Mouse (Mus musculus) limb, embryonic 15.5 days (tissue): ENCODE results near the gene Zbp1. TPM values are rescaled to one million over a fixed set of nuclear protein-coding genes. Genes with fewer than 3 reads are reported as not detected.

Source experiments
- ATAC-seq: fragments of 200-750 bp; cut with Nextera tagmentation; 2 replicates; pipeline ENCODE4 v1.8.0; 2017; ENCODE audit warnings: low read depth, moderate TSS enrichment; ENCODE audit not compliant: insufficient number of reproducible peaks, low FRiP score, low TSS enrichment
- H3K27ac ChIP-seq: fragments of 300-500 bp; sonication (generic); 2 replicates; pipeline ENCODE4 v1.5.1; 2015; ENCODE audit warnings: moderate library complexity, mild to moderate bottlenecking, inconsistent platforms
- H3K27me3 ChIP-seq: fragments of 300-500 bp; sonication (generic); 2 replicates; pipeline ENCODE4 v1.6.1; 2015; ENCODE audit warnings: inconsistent platforms
- H3K36me3 ChIP-seq: fragments of 300-500 bp; sonication (generic); 2 replicates; pipeline ENCODE4 v1.6.1; 2015; ENCODE audit warnings: inconsistent platforms
- H3K4me1 ChIP-seq: fragments of 300-500 bp; sonication (generic); 2 replicates; pipeline ENCODE4 v1.6.1; 2015; ENCODE audit warnings: inconsistent platforms
- H3K4me2 ChIP-seq: fragments of 300-500 bp; sonication (generic); 2 replicates; pipeline ENCODE4 v1.6.1; 2015; ENCODE audit warnings: mild to moderate bottlenecking, inconsistent platforms
- H3K4me3 ChIP-seq: fragments of 300-500 bp; sonication (generic); 2 replicates; pipeline ENCODE4 v1.5.1; 2015; ENCODE audit warnings: mild to moderate bottlenecking, inconsistent platforms
- H3K9ac ChIP-seq: fragments of 300-500 bp; sonication (generic); 2 replicates; pipeline ENCODE4 v1.6.1; 2015; ENCODE audit warnings: inconsistent platforms
- H3K9me3 ChIP-seq: fragments of 300-500 bp; sonication (generic); 2 replicates; pipeline ENCODE4 v1.6.1; 2016; ENCODE audit warnings: inconsistent platforms
- WGBS: fragments of 180-500 bp; shearing (Covaris S2); methylation state at CpG from one replicate; pipeline ENCODE4 v1.1.7; 2015; 5-methylcytosine and 5-hydroxymethylcytosine counted together
- polyA plus RNA-seq: library from polyadenylated mRNA; unstranded; fragments of >200 nt; fragmentation: Nextera tagmentation; extraction: Ambion mirVana; gene quantifications from 2 replicates; pipeline ENCODE4 v1.2.1, GENCODE M21; 2015

Gene Zbp1
- polyA plus RNA-seq, 1 experiment from 2014 or later = 0.64 TPM

DNA sequence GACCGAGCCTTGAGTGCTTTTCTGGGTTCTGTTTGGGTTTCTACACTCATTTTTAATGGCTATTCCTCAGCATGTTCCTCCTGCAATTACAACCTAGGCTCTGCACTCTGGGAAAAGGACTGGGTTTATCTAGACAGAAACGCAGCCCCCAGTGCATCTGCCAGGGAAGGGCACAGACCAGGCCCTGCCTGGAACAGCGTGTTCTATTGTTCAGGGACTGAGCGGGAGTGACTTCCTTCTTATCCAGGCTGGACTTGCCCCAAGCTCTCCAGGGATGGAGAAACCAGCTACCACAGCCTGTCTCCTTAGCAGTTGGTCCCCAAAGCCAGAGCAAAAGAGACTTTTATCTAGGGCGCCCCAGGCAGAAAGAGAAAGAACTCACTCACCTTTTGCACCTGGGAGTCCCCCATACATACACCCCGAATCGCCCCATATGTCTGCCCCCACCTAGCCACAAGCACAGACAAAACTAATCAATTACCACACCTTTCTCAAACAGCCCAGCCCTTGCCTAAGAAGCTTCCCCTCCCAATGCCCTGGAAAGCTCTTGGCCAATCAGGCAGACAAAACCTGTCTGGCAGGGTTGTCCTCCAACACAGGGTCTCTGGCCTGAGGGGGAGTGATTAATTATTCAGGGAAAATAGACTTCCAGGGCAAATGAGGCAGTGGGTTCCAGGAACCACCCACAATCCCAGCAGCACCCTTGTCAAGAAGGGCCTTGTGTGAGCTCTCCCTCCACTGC lies 37.3 kb upstream of the Zbp1 start:
- H3K9me3 ChIP-seq = no peaks in the 10 kb centered on the region
- ATAC-seq = no peak
- H3K36me3 ChIP-seq = no peaks in the 10 kb centered on the region
- H3K4me2 ChIP-seq = no peak overlapping the region
- no peak overlapping the region for H3K9ac ChIP-seq
- H3K4me1 ChIP-seq = peaks cover 99% of the 10 kb centered on the region
- no peaks in the 10 kb centered on the region for H3K27me3 ChIP-seq
- WGBS = 60% methylated on average over 7 of the region's 7 CpGs
- H3K27ac ChIP-seq = no peak overlapping the region
- H3K4me3 ChIP-seq = no peak overlapping the region

DNA sequence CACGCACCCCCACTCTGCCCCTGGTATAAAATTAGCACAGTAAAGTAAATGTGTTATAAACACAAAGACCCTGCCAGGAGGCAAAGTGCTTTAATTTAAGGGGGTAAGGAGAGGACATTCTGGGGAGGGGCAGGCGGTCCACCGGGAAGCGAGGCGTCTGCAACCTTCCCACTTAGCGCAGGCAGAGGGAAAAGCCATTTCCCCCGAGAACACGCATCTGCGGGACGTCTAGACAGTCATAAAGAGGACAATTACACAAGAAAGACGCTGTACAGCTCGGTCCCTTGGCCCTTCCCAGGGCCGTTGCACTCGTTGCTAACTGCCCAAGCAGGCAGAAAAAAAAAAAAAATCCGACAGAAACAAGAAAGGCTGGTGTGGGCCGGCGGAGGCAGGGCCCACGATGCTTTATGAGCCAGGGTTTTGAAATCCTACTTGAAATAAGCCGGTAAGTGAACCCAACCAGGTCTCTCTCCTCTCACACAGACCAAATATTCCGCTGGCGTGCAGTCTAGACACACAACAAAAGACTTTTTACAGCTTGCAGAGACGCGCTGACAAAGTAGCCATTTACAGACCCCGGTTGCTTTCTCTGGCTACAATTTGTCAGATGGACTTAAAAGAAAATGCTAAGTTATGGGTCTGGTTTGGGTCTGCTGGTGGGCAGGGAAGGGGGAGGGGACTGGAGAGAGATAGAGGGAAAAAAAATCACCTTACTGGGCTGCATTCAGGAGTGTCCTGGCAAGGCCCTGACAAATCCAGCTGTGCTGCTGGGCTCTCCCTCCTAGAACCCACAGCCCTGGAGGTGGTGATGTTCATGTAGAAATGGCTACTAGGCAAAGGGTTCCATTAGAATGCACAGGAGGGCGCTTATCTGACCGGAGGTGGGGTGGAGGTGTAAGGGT lies 35.3 kb upstream of the Zbp1 start:
- Histone ChIP-seq H3K9ac (no peak overlapping the region), H3K27ac (peak overlapping the region; percentile 73), H3K27me3 (no peaks in the 10 kb centered on the region), H3K4me3 (no peak overlapping the region), H3K36me3 (no peaks in the 10 kb centered on the region), H3K4me2 (peak overlapping the region; percentile 1; the same call in 1 of the 2 replicates), H3K4me1 (peaks cover 99% of the 10 kb centered on the region), H3K9me3 (no peaks in the 10 kb centered on the region)
- WGBS = 20% methylated on average over 26 of the region's 26 CpGs
- ATAC-seq = no peak

DNA sequence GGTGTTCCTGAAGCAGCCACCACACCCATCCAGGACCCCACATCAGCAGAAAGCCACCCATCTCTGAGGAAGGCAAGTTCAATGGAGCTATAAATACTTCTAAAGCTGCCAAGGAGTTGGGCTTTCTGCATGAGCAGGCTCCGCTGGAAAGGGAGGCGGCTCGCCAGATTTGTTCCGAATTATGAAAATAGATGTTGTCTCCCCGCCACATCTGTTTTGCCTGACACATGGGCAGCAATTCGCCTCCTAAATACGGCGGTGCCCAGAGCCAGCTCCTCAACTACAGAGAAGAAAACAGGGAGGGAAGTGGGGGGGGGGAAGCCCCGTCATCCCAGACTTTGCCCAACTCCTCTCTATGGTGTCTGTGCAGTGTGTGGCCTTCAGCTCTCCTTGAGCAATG lies 33.0 kb upstream of the Zbp1 start:
- Histone ChIP-seq H3K36me3 (no peaks in the 10 kb centered on the region), H3K9me3 (no peaks in the 10 kb centered on the region), H3K4me1 (peaks cover 93% of the 10 kb centered on the region), H3K4me2 (no peak overlapping the region), H3K27ac (no peak overlapping the region), H3K9ac (no peak overlapping the region), H3K27me3 (no peaks in the 10 kb centered on the region), H3K4me3 (no peak overlapping the region)
- no peak for ATAC-seq
- 33% methylated on average over 9 of the region's 9 CpGs for WGBS

DNA sequence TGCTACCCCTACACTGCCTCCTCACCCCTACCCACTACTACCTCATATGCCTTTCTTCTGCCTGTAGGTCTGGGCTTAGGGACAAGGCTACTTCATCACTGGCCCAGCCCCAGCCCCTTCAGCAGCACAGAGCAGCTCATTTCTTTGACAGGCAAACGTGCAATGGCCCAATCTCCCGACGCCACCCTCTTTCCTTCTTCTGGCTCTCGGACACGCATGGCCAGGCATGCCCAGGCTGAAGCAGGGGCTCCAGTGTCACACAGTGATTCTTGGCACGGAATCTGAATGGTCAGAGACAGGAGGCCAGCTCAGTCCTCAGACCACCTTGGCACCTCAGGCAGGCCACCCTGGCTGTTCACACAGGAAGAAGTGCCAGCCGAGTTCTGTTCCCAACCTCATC lies 32.4 kb upstream of the Zbp1 start:
- Histone ChIP-seq H3K27ac (no peak overlapping the region), H3K27me3 (no peaks in the 10 kb centered on the region), H3K9ac (no peak overlapping the region), H3K4me2 (no peak overlapping the region), H3K9me3 (no peaks in the 10 kb centered on the region), H3K4me1 (peaks cover 93% of the 10 kb centered on the region), H3K4me3 (no peak overlapping the region), H3K36me3 (no peaks in the 10 kb centered on the region)
- ATAC-seq = no peak
- WGBS = 51% methylated on average over 7 of the region's 7 CpGs

DNA sequence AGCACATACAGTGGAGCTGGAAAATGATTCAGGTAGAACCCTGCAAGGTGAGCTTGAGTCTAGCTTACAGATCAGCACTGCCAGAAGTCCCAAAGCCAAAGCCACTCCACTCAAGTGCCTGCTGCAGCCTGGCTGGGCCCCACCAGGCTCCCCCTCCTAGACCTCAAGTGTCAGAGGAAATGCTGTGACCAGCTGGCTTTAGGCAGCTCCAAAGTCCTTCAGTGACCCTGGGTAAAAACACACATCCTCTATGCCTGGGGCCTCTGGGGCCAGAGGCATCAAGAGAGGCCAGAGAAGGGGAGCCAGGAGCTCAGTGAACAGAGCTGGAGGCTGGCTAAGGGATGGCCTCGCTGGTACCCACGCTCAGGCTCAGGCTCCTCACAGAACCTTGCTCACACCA lies 31.7 kb upstream of the Zbp1 start:
- H3K9ac ChIP-seq = no peak overlapping the region
- no peaks in the 10 kb centered on the region for H3K36me3 ChIP-seq
- peaks cover 93% of the 10 kb centered on the region for H3K4me1 ChIP-seq
- peak overlapping the region; percentile 27; the same call in 1 of the 2 replicates for H3K27ac ChIP-seq
- no peak for ATAC-seq
- H3K9me3 ChIP-seq = no peaks in the 10 kb centered on the region
- H3K4me3 ChIP-seq = no peak overlapping the region
- 7% methylated on average over 2 of the region's 2 CpGs for WGBS
- no peaks in the 10 kb centered on the region for H3K27me3 ChIP-seq
- H3K4me2 ChIP-seq = no peak overlapping the region

DNA sequence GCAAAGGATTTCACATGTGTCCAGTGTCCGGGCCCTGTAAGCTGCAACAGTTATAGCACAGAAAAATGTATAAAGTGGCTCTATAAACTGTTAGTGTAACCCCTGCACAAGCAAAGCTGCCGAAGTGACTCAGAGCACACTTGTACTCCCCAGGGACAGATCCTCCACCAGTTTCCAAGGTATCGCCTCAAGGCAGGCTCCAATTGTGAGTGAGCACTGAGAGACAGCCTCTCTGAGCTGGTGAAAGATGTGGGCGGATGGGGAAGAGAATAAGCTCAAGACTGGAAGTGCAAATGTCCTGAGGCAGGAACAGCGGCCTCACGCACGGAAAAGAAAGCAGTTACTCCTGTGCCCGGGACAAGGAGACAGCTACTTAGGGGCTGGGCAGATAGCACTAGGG lies 31.2 kb upstream of the Zbp1 start:
- ATAC-seq = no peak
- H3K4me1 ChIP-seq = peaks cover 92% of the 10 kb centered on the region
- H3K9me3 ChIP-seq = no peaks in the 10 kb centered on the region
- no peaks in the 10 kb centered on the region for H3K36me3 ChIP-seq
- no peak overlapping the region for H3K4me3 ChIP-seq
- H3K27ac ChIP-seq = 0 out of 2 replicates have a peak overlapping the region, but pooled peaks have one; percentile 27
- no peak overlapping the region for H3K9ac ChIP-seq
- no peak overlapping the region for H3K4me2 ChIP-seq
- WGBS = 60% methylated on average over 8 of the region's 8 CpGs
- no peaks in the 10 kb centered on the region for H3K27me3 ChIP-seq

DNA sequence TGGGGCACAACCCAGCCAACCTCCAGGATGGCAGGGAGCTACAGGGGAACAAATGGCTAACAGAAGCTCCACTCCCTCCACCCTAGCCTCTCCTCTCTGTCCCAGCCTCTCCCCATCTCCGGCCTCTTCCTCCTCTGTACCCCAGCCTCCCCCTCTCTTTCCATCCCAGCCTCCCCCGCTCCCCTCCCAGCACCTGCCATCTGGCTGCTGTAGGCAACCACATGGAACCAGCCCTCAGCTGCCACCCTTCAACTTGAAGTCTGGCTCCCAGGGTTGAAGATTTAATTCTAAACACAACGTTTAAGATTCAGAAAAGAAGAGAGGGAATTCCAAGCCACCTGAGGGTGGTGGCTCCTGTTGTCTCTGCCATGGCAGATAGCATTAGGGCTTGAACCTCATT lies 30.7 kb upstream of the Zbp1 start:
- no peaks in the 10 kb centered on the region for H3K9me3 ChIP-seq
- H3K4me3 ChIP-seq = no peak overlapping the region
- no peak for ATAC-seq
- no peak overlapping the region for H3K4me2 ChIP-seq
- no peak overlapping the region for H3K27ac ChIP-seq
- H3K4me1 ChIP-seq = peaks cover 86% of the 10 kb centered on the region
- H3K27me3 ChIP-seq = no peaks in the 10 kb centered on the region
- WGBS = 56% methylated on average over 3 of the region's 3 CpGs
- H3K9ac ChIP-seq = no peak overlapping the region
- no peaks in the 10 kb centered on the region for H3K36me3 ChIP-seq

DNA sequence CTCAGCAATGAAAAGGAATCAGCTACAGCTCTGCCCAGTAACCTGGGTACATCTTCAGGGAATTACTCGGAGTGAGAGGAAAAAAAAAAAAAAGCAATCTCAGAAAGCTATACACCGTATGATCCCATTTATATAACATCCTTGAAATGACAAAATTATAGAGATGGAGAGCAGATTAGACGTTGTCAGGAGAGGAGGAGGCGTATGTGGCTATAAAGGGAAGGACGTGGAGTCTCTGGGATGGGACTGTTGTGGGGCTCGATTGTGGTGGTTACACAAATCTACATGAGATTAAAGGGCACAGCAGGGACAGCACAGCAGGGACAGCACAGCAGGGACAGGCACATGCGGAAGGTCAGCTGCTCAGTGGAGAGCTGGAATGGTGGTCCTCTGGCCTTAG lies 30.1 kb upstream of the Zbp1 start:
- H3K36me3 ChIP-seq = no peaks in the 10 kb centered on the region
- no peaks in the 10 kb centered on the region for H3K9me3 ChIP-seq
- H3K4me3 ChIP-seq = no peak overlapping the region
- WGBS = 73% methylated on average over 7 of the region's 7 CpGs
- no peak overlapping the region for H3K9ac ChIP-seq
- no peak overlapping the region for H3K4me2 ChIP-seq
- no peak overlapping the region for H3K27ac ChIP-seq
- no peaks in the 10 kb centered on the region for H3K27me3 ChIP-seq
- no peak for ATAC-seq
- peaks cover 85% of the 10 kb centered on the region for H3K4me1 ChIP-seq

DNA sequence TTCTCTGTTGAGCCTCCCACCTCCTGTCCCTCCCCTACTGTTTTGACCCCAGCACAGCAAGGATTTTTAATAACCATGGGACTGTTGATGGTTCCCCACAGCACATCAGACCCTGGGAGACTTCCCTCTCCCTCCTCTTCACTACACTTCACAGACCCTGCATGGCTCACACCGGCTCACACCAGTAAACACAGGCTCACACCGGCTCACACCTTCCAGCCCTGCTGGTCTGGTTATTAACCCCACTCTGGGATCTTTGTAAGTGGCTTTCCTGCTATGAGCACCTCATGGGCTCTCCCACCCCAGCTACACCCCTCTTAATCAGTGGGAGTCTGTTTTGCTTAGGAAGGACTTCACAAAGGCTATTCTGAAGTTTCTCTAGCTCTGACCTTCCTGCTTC lies 29.2 kb upstream of the Zbp1 start:
- Histone ChIP-seq H3K4me1 (peaks cover 85% of the 10 kb centered on the region), H3K9ac (no peak overlapping the region), H3K4me3 (no peak overlapping the region), H3K4me2 (no peak overlapping the region), H3K36me3 (no peaks in the 10 kb centered on the region), H3K27me3 (no peaks in the 10 kb centered on the region), H3K27ac (no peak overlapping the region), H3K9me3 (no peaks in the 10 kb centered on the region)
- ATAC-seq = no peak
- 26% methylated on average over 2 of the region's 2 CpGs for WGBS

DNA sequence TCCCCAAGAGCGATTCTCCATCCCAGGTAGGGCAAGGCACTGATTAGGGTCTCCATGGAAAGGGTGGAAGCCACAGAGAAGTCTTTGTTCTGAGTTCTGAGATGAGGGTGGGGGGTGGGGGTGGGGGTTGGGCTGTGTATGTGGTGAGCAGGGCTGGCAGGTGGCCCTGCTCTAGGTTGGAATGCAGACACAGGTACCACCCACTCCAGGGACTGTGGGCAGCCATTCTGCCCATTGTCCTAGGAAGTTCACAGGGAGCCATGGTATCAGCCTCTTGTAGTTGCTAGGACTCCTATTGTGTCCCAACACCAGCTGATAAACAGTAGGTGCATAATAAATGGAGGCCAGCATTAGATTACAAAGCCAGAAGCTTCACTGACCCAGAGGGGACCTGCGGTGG lies 28.5 kb upstream of the Zbp1 start:
- ATAC-seq = no peak
- 28% methylated on average over 2 of the region's 2 CpGs for WGBS
- H3K4me2 ChIP-seq = no peak overlapping the region
- H3K4me3 ChIP-seq = no peak overlapping the region
- H3K27me3 ChIP-seq = no peaks in the 10 kb centered on the region
- no peaks in the 10 kb centered on the region for H3K9me3 ChIP-seq
- H3K36me3 ChIP-seq = no peaks in the 10 kb centered on the region
- no peak overlapping the region for H3K9ac ChIP-seq
- no peak overlapping the region for H3K27ac ChIP-seq
- peaks cover 82% of the 10 kb centered on the region for H3K4me1 ChIP-seq

DNA sequence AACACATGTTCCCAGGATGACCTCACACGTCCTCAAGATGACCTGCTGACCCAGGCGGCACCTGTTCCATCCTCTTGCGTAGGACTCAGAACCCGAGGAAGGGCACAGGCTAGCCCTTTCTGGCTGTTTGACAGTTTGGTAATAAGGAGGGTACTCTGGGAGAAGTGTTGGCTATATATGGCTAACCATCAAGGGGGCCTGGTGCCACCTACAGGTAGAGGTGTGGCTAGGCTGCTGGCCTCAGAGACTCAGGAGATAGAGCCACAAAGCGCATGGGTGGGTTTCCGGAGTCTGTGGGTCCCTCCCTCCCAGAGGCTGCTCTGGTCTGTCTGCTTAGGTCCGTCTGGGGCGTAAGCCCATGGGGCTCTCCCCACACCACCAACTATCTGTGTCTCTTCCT lies 28.0 kb upstream of the Zbp1 start:
- no peak overlapping the region for H3K4me2 ChIP-seq
- 80% methylated on average over 8 of the region's 8 CpGs for WGBS
- H3K27ac ChIP-seq = no peak overlapping the region
- H3K9me3 ChIP-seq = no peaks in the 10 kb centered on the region
- ATAC-seq = no peak
- H3K4me3 ChIP-seq = no peak overlapping the region
- H3K27me3 ChIP-seq = no peaks in the 10 kb centered on the region
- H3K36me3 ChIP-seq = no peaks in the 10 kb centered on the region
- peaks cover 78% of the 10 kb centered on the region for H3K4me1 ChIP-seq
- no peak overlapping the region for H3K9ac ChIP-seq

DNA sequence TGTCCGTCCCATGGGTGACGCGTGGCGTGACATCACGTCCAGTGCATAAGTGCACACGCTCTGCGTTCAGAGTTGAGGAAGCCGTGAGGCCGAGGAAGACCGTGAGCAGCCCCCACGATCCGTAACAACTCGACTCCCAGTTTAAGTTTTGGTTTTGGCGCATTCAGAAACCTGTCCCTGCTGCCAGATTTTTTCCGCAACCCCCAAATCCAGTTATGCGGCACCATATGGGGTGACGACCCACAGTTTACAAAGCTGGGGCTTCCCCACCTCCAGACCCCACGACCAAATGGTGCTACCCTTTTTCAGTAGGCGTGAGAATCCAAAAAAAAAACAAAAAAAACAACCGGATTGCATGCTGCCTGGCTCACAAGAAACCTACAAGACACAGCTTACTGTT lies 26.5 kb upstream of the Zbp1 start:
- 80% methylated on average over 20 of the region's 20 CpGs for WGBS
- Histone ChIP-seq H3K9ac (no peak overlapping the region), H3K4me2 (no peak overlapping the region), H3K4me1 (peaks cover 70% of the 10 kb centered on the region), H3K36me3 (0 out of 2 replicates have a peak, but pooled peaks cover 9% of the 10 kb centered on the region), H3K27me3 (no peaks in the 10 kb centered on the region), H3K9me3 (no peaks in the 10 kb centered on the region), H3K4me3 (no peak overlapping the region), H3K27ac (no peak overlapping the region)
- no peak for ATAC-seq
